Mouse (Mus musculus) v-Abl transformed pro-B cells (cell line): ENCODE measurements around the gene Gm45713.

Experiments
- in situ Hi-C, 2 experiments: fragments of 400-800 bp; cut with MboI; formaldehyde crosslinking; loops; one replicate each; pipeline ENCODE4 v1.15.1; 2025; ENCODE audit not compliant: unreplicated experiment in 2 of 2

Gm45713 gene

DNA sequence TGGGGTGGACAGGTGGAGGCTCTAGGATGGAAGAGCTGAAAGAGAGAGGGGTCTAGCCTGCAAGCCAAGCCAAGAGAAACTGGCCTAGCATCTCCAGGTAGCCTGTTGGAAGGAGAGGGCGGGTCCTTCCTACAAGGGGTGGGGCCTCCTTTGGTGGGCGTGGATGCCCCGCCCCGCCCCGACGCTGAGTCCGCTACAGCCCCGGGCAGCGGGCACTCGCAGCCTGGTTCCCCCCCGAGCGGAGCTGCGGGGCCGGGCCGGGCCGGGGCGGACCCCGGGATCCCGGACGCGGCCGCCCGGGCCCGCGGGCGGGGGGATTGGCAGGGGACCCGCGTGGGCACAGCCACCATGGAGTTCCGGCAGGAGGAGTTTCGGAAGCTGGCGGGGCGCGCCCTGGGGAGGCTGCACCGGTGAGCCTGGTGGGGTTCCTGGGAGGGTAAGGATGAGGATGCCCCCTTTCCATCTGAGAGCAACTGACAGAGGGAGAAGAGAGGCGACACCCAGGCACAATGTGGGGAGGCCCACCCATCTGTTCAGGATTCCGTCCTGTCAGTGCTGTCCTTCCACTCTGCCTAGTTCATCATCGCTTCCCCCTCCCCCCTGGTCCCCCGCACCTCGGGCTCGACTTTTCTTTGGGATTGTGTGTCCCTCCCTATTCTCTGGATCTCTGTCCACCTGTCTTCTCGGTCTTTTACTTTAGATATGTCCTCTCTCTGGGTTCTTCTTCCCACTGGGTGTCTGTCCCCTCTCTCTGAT, 27.9 kb upstream of the Gm45713 start, which contains the start of gene Slc17a7:
Gene Slc17a7, plus strand, starts transcription at position 215 of the 756 bp plus-strand sequence.
- in situ Hi-C loops = no loop called here

DNA sequence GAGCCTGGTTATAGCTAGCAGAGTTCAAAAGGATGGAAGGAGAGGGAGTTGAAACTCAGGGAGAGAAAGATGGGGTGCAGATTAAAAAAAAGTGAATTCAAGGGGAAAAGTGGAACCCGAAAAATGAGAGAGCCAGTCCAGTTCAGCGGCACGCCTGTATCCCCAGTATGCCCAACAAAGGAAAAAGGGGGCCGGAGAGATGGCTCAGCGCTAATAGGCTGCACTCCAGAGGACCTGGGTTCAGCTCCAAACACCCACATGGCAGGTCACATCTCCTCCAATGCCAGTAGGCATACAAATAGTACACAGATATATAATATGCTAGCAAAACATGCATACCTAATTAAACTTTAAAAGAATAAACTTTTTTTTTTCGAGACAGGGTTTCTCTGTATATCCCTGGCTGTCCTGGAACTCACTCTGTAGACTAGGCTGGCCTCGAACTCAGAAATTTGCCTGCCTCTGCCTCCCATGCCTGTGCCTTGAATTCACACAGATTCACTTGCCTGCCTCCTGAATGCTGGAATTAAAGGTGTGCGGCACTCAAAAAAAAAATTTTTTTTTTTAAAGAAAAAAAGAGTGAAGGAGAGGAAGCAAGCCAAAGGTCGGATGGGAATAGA, 27.1 kb upstream of the Gm45713 start:
- in situ Hi-C loops = no loop called here

DNA sequence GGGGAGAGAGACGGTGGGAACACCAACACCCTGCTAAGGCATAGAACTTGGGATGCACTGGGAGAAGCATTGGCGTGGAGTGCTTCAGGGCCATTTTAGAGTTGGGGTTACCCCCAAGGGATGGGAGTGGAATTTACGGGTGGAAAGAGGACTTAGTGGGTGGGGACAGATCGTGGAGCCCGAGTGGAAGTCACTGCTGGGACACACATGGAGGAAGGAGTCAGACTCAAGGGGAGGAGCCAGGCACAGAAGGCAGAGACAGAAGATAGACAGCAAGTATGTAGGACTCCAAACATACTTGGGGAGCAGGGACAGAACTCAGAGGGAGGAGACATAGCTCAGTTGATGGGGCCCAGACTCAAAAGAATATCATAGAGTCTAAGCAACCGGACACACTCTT, 26.5 kb upstream of the Gm45713 start:
- in situ Hi-C loops = no loop called here

DNA sequence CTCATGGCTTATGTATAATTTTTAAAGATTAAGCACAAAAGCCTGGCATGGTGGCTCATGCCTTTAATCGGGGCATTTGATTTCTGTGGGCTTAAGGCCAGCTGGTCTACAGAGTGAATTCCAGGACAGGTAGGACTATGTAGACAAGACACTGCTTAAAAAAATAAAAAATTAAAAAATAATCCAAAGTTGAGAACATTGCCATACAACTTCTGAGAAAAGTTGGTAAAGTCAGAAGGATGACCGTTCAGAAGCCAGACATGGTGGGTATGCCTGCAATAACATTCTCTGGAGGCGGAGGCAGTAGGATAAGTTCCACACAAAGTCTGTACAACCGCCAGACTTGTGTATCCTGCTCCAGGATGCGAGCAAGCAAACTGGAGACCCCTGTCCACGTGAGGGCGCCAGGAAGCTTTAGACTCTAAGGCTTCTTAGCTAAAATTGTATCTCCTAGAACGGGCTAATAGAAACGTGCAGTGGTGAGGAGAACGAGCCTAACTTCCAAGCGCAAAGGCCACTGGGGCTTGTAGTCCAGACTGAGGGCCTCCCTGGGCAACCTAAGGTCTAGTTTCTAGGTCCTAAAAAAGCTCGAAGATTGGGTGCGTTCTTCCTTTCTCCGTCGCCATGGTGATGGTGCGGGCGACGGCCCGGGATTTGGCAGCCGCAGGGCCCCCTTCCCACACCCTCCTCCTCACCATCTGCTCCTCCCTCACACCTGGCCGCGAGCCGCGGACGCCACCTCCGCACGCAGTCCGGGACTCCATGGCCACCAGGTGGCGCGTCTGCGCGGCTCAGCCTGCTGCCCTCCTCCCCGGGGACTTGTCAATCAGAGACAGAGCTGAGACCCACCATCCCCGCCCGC, 25.8 kb upstream of the Gm45713 start:
- in situ Hi-C loops = no loop called here

DNA sequence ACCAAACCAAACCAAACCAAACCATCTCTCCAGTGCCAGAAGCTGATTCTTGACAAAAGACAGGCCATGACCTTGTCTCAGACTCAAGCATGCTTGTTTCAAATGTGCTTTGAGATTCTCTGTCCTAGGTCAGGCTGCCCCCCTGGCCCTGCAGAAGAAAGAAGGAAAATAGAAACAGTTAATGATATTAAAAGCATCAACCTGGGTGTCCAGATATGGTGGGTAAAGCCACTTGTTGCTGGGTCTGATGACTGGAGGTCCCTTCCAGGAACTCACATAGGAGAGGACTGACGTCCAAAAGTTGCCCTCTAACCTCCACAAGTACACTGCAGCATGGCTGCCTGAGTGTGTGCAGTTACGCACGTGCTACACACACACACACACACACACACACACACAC, 24.8 kb upstream of the Gm45713 start:
- in situ Hi-C loops = no loop called here

DNA sequence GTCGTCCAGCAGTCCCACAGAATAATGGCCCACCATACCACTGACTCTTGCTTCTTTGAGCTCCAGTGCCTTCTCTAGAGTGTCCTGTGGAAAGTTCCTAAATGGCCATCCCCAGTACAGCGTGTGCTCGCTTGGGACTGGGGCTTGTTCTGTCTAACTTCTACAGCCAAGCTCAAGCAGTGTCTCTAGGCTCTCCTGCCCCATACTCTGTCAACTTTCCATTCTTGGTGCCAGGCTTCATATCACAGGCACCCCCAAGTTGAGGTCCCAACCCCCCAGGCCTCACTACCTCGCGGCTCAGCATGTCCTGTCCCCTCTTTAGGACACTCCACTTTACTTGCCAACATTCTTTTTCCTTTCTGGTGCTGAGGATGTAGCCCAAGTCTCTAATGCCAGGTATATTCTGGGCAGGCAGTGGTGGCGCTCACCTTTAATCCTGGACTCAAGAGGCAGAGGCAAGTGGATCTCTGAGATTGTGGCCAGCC, 24.3 kb upstream of the Gm45713 start:
- in situ Hi-C loops = no loop called here

DNA sequence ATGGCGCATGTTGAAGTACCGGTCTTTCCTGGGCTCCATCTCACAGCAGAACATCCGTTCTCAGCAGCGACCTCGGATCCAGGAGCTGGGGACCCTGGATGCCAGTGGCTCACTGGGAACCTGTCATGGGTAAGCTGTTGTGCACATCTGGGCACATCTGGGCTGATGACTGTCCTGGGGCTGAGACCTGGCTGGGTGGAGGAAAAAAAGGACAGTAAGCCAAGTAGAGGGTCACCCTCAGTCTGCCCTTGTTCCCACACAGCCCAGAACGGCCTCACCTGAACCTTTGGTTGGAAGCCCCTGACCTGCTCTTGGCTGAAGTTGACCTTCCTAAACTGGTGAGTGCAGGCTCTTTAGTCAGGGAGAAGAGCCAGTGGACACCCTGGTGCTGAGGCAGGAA, 23.0 kb upstream of the Gm45713 start:
- in situ Hi-C loops = loop anchor here in 1 of 2 experiments (5.0 to 10.0 kb wide), 2 partner anchors 38 to 174 kb away; partner anchors contain the start of gene Prmt1

DNA sequence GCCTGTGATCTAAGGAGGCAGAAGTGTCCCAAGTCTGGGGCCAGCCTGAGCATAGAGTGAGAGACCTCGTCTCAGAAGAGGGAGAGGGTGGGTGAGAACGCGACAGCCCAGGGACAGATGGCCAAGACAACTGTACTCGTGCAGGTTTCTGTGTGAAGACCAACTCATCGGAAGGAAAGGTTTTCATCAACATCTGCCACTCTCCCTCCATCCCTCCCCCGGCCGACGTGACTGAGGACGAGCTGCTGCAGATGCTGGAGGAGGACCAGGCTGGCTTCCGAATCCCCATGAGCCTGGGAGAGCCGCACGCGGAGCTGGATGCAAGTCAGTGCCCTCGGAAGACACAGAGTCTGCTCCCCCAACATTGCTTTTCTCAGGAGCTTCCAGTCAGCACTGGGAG, 21.4 kb upstream of the Gm45713 start:
- in situ Hi-C loops = loop anchor here in 1 of 2 experiments (5.0 to 10.0 kb wide), 2 partner anchors 40 to 173 kb away; partner anchors contain the start of gene Prmt1

DNA sequence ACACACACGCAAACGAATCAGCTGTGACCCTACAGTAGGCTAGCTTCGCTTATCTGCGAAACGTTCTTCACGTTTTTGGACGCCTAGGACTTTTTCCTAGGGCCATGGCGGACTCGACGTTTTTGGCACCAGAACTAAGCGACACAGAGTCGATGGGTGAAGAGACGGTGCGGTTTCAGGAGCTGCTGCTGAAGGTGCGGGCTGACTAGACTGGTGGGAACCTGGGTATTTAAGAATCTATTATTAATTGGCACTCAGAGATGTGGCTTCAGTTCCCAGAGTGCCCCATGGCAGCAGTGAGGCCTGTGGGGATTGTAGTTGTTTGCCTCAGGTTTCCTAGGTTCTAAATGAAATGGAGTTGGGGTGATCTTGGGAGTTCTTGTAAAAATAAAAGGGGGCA, 20.2 kb upstream of the Gm45713 start:
- in situ Hi-C loops = loop anchor here in 1 of 2 experiments (5.0 to 10.0 kb wide), 2 partner anchors 41 to 171 kb away; partner anchors contain the start of gene Prmt1

DNA sequence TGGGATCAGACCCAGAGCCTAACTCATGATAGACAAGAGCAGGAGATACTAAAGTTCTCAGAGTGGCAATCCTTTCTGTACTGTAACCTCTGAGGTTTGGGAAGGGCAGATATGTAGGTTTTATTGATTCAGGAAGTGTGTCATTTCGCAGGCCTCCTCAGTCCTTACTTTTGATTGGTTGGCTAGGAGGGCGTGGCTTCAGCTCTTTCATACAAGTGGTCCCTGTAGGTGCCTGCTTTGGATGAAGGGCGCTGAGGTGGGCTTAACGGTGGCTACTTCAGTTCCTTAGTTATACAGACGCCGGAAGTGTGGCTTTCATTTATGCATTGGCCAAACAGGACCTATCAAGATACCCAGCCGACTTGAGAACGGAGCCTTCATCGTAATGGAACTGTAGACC, 19.6 kb upstream of the Gm45713 start:
- in situ Hi-C loops = loop anchor here in 1 of 2 experiments (5.0 to 10.0 kb wide), 2 partner anchors 42 to 171 kb away; partner anchors contain the start of gene Prmt1

DNA sequence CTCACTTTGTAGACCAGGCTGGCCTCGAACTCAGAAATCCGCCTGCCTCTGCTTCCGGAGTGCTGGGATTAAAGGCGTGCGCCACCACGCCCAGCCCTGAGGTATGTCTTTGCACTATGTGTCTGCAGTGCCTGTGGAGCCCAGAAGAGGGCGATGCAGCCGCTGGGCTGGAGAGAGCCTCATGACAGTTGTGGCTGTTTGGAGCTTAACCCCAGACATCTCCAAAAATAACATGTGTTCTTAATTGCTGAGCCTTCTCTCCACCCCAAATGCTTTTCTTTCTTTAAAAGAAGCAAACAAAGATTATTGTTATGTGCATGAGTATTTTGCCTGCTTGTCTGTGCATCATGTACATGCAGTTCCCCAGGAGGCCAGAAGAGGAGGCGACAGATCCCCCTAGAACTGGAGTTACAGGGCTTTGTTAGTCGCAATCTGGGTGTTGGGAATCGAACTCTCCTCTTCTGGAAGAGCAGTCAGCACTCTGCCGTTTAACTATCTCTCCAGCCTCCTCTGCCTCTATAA, 19.0 kb upstream of the Gm45713 start:
- in situ Hi-C loops = loop anchor here in 1 of 2 experiments (5.0 to 10.0 kb wide), 2 partner anchors 42 to 170 kb away; partner anchors contain the start of gene Prmt1

DNA sequence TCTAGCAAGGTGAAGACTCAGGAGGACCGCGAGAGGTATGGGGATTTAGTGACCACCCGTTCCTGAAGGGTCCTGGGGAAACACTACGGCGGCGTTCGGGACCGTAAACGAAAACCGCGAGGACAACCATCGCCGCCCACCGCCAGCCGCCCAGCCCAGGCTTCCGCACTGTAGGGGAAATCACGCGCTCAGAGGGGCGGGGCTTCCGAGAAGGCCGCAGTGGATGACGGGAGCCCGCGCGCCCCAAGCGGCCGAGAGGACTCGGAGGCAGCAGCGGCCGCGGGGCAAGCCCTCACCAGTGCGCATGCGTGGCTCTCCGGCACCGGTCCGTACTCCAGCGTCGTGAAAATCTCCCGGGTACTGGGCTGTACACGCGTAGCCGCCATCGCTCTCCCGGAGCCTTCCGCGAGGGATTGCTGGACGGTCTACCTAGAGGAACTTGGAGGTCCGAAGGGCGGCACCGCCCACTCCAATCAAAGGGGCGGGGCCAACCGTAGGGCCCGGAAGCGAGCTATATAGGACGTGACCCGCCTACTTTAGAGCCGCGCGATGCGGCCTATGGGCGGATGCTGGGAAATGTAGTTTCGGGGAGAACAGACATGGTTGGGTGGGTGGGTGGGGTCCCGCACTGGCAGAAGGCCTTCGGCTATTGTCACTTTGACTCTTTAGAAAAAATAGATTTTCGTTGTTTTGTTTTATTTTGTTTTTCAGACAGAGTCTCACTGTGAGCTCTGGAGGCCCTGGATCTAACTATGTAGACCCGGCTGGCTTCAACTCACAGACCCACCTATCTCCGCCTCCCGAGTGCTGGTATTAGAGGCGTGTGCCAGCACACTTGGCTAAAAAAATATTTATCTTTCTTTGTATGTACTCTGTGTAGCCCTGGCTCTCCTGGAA, 18.3 kb upstream of the Gm45713 start, which contains the start of the genes Pih1d1 and Aldh16a1:
Gene Pih1d1, plus strand, starts transcription at position 208 of the 897 bp plus-strand sequence.
Gene Aldh16a1, minus strand, starts transcription at position 489 of the 897 bp plus-strand sequence.
- in situ Hi-C loops = loop anchor here in 1 of 2 experiments (10.0 kb wide), 1 partner anchor 170 kb away; the partner anchor contains the start of gene Prmt1

DNA sequence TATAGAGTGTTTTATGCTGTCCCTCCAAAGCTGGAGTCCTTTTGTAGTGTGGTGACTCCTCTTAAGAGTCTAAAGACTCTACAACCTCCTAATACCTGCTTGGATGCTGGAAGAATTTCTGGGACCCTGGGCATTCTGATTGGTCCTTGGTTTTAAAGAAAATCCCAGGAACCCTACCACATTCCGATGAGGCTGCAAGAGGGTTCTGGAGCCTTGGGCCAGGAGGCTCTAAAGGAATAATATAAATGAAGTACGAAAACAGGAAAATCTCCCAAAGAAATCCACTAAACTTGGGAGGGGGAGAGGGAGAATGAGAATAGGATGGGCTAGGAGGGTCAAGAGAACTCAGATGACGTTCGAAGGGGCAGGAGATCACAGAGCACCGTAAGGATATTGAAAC, 17.6 kb upstream of the Gm45713 start:
- in situ Hi-C loops = loop anchor here in 1 of 2 experiments (10.0 kb wide), 1 partner anchor 169 kb away; the partner anchor contains the start of gene Prmt1

DNA sequence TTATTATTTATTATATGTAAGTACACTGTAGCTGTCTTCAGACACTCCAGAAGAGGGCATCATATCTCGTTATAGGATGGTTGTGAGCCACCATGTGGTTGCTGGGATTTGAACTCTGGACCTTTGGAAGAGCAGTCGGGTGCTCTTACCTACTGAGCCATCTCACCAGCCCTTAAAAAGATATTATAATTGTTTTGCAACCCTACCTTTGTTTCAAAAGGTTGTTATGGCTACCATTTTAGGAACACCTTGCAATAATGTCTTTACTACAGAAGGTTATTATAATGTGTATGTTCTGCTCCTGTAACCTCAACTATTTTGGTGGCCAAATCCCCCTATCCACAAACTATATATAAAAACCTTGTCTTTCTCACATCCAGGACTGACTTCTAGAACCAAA, 17.0 kb upstream of the Gm45713 start:
- in situ Hi-C loops = loop anchor here in 1 of 2 experiments (10.0 kb wide), 1 partner anchor 168 kb away; the partner anchor contains the start of gene Prmt1

DNA sequence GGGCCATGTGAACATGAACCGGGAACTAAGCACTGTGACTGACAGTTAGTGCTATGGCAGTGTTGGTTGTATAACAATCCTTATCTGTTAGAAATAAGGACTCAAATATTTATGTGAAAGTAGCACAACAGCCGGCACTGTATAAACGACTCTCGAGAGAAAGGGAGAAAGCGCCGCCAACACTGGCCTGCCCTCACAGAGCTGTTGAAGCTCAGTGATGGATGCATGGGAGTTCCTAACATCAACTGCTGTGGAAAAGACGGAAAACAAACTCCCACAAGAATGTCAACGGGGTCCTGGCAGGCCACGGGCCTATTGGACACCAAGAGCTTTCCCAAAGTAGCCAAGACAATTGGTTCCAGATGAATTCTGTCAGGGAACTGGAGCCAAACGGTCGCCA, 15.3 kb upstream of the Gm45713 start:
- in situ Hi-C loops = loop anchor here in 1 of 2 experiments (10.0 kb wide), 1 partner anchor 167 kb away; the partner anchor contains the start of gene Prmt1

DNA sequence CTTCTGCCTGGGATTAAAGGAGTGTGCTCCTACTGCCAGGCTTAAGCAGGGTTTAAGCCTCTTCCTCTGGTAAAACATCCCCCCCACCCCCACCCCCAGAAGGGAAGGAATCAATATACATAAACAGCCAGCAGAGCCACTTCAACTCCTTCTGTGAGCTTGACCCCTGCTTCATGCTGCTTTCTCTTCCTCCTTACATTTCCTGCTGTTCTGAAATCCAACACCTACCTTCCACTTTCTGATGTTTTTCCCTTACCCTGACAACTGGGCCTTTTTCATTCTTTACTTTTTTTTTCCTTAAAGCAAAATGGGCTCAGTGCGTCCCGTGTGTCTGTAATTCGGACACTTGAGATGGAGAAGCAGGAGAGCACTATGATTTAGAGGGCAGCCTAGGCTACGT, 14.3 kb upstream of the Gm45713 start:
- in situ Hi-C loops = loop anchor here in 1 of 2 experiments (10.0 kb wide), 1 partner anchor 166 kb away; the partner anchor contains the start of gene Prmt1

DNA sequence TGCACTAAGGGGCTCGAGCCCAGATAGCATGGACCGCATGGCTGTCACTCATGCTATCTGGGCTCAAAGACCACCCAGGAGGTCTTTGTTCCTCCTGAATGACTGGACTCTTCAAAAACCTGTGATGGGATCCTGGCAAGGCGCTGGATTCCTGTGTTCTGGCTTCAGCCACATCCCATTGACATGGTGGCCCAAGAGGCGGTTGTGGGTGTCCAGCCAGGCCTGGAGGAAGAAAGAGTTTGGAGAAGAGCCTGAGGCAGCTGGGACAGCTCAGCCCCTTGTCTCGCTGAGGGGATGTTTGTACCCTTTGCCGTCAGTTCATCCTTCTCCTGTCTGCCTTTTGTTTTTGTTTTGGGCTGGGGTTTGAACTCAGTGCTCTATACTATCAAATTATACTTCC, 13.5 kb upstream of the Gm45713 start:
- in situ Hi-C loops = no loop called here

DNA sequence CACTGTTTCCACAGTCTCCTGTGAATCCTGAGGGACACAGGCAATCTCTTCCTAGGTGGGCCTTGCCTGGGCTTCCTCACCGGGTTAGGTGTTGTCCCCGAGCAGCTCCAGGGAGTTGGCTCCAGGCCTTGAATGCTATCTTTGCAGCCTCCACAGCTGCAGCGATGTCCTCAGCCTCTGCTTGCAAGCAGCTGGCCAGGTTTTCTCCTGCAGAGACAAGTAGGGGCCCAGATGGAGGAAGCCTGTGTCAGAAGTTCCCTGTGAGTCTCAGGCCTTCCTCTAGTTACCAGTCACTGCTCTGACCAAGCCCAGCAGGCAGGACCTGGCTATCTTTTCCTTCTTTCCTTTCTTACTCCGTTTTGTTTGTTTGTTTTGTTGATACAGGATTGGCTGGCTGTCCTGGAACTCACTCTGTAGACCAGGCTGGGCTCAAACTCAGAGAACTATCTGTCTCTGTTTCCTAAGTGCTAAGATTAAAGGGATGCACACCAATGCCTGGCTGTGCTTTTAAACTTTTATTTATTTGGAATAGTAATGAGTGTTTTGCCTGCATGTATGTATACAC, 12.6 kb upstream of the Gm45713 start:
- in situ Hi-C loops = no loop called here
